Mouse (Mus musculus): ENCODE data around the gene Skap1.
A peak's percentile ranks its signal among the peaks of the same experiment; 100 is the strongest.

Skap1 gene

DNA sequence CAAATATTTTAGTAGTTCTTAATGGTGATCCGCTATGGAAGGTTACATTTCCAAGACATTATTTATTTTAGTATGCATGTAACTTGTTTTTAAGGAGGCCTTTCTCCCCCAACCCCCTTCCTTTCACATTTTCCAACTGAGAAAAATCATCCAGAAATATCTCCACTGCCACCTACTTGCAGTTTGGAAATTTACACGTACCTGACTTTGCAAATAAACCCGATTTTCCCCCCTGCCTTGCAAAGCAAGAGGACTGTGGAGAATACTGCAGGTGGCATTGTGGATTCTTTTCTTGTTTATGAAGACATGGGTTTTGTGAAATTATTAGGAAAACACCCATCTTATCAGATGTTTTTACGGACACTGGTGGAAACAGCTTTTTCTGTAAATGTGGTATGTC lies 160.0 kb downstream of the Skap1 start:
- DNase-seq (ENCODE audit: low spot score): no peak

DNA sequence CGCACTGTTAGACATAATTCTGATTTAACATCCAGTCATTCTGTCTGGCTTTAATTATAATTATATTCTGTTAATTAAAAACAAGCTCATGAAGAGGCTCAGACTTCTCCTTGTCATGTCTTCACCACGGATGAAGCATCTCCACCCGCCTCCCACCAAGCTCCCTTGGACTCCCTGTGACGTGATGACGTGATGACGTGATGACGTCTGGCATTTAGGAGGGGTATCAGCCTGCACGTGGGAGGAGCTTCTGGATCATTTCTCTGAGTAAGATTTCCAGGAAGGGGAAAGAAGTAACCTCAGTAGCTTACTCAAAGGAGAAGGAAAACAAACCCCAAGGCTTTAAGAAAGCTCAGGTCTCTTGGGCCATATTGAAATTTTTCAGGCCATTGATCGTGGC lies 165.4 kb downstream of the Skap1 start:
- DNase-seq (ENCODE audit: low spot score): no peak

DNA sequence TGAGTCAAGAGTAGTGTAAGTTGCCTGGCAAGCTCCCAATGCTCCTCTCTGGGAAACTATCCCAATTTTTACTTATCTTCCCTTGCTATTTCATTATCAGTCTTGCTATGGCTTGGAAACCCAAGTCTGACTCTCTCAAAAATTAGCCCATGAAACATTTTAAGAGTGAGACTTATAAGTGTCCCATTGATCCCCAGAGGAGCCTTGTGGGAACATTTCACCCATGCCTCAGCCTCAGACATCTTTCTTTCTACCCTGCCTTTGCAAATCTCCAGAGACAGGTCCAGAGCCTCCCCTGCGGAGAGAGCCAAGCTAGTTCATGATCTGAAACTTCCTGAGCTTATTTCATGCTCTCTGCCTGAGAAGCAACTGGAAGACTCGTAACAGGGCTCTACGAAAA lies 167.1 kb downstream of the Skap1 start:
- DNase-seq (ENCODE audit: low spot score): no peak

DNA sequence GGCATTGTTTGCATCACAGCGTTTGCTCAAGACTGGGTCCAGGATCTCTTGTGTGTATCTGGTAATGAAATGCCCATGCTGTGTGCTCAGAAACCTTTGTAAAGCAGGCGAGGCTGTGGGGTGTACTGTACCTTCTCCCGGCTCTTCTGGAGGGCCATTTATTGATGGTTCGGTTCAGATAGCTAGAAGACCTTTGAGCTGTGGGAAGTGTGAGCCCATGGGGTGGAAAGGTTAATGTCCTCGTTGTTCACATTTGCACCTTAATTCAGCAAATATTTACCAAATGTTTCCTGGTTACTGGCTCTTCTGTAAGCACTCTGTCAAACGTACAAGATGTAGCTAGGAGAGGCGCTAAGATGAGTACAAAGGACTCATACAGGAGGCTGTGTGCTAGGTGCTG lies 173.5 kb downstream of the Skap1 start:
- no peak for DNase-seq (ENCODE audit: low spot score)

DNA sequence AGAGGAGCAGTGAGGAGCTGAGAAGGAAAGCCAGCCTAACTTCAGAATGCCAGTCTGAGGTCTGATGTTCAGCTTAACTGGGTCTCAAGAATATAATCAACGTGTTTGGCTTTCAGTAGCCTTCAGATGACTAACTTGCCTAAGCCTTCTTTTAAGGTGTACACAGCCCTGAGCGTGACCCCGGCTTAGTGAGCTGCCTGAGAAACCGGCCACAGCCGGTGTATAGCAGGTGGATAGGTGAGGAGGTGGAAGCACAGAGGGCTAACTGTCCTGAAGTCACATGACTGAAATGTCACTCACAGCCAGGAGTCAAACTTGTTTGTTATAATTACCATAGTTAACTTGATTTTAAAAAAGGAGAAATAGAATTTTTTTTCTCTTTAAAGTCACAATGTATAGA lies 175.4 kb downstream of the Skap1 start:
- DNase-seq (ENCODE audit: low spot score): no peak

GRCm38 (mm10) chr11:96642173-96643140 lies 178.1 kb downstream of the Skap1 start:
- no peak for DNase-seq (ENCODE audit: low spot score)

GRCm38 (mm10) chr11:96644969-96645368 lies 180.6 kb downstream of the Skap1 start:
- DNase-seq (ENCODE audit: low spot score): no peak

- DNase-seq (ENCODE audit: low spot score): no peak
Measured at GRCm38 (mm10) chr11:96645538-96646037, 181.2 kb downstream of the Skap1 start.

- no peak for DNase-seq (ENCODE audit: low spot score)
Measured at GRCm38 (mm10) chr11:96651848-96652247, 187.5 kb downstream of the Skap1 start.

DNA sequence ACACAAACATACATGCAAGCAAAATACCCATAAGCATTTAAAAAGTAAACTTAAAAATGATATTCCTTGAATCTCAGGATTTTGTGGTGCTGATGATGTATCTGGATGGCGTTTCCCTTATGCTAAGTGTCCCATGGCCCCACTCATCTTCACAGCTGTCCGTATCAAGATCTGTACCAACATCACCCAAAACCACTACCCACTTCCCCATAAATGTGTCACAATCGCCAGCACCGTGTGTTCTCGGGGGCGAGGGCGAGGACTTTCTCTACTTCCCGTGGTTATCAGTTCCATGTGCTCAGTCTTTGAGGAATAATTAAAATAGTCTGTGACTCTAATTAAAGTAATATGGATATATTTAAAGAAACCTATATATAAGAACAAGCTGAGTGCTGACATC lies 189.5 kb downstream of the Skap1 start:
- no peak for DNase-seq (ENCODE audit: low spot score)

DNA sequence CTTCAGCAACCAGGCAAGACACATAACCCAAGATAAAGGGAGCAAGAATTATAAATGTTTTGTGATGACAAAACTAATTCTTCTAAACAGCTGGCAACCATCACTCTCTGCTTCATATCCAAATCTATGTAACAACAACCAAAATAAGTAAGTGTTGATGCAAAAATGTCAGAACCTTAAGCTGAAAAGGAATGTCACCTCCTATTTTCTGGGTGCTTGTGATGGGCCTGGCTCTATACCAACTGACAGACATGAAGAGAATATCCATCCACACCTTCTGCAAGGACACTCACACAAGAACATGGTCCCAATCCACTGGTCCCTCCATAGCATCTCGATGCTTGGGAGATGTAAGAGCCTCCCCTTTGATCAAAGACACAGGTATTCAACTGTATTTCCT lies 194.0 kb downstream of the Skap1 start:
- DNase-seq (ENCODE audit: low spot score): no peak

GRCm38 (mm10) chr11:96666924-96667323 lies 202.5 kb downstream of the Skap1 start:
- DNase-seq (ENCODE audit: low spot score): peak; percentile 18

GRCm38 (mm10) chr11:96668367-96668766 lies 204.0 kb downstream of the Skap1 start:
- no peak for DNase-seq (ENCODE audit: low spot score)

GRCm38 (mm10) chr11:96673792-96674191 lies 209.4 kb downstream of the Skap1 start:
- DNase-seq (ENCODE audit: low spot score): peak; percentile 6

DNA sequence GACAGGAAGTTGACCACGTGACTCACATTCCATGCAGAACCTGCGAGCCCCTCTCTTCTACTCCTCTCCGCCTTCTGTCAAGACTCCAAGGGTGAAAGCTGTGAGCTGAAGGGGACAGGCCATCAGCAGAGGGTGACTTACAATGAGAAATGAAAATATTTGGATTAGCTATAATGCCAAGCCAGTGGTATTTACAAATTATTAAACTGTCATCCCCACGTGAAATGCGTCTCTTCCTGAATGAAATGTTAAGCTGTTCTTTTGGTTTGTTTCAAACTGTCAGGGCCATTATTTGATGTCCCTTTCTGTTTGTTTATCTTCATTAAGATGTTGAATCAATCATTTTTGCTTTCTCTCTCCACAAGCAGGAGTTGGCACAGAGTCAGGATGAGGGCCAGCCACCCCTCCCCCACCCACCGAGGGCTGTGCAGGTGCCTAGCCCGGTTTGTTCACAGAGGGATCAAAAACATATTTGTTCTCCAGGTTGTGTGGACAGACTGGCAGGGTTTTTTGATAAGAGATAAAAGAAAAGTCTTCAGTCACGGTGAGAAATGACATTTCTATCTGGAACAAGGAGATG lies 210.5 kb downstream of the Skap1 start:
- no peak for DNase-seq (ENCODE audit: low spot score)

- no peak for DNase-seq (ENCODE audit: low spot score)
Measured at GRCm38 (mm10) chr11:96678026-96678425, 213.6 kb downstream of the Skap1 start.

- no peak for DNase-seq (ENCODE audit: low spot score)
Measured at GRCm38 (mm10) chr11:96679026-96679425, 214.6 kb downstream of the Skap1 start.

DNA sequence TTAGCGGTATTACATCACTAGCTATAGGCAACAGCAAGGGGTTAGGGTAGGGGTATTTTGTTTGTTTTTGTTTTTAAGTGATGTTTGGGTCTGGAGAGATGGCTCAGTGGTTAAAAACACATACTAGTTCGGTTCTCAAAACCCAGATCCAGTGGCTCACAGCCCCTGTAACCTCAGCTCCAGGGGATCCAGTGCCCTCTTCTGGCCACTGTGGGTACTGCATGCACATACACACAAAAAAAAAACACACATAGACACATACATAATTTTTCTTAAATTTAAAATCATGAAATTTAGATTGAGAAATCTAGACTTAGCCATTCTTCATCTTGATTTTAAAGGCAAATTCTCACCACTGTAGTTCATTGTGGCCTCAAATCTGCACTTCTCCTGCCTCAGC lies 221.0 kb downstream of the Skap1 start:
- no peak for DNase-seq (ENCODE audit: low spot score)

- no peak for DNase-seq (ENCODE audit: low spot score)
Measured at GRCm38 (mm10) chr11:96686713-96687280, 222.4 kb downstream of the Skap1 start.

DNA sequence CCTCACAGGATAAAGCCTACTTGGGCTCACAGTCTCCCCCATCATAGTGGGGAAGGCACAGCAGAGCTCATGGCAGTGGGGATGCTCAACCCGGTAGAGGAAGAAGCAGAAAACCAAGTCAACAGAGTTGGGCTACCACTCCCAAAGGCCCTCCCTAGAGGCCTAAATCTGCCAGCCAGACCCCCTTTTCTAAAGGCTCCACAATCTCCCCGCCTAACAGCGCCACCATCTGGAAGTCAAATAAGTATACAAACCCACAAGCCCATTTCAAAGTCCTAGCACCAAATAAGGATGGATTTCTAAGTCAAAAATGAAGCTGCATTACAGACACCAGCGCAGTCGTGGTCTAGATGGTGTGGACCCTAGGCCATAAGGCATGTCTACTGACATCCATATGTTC lies 227.9 kb downstream of the Skap1 start:
- no peak for DNase-seq (ENCODE audit: low spot score)

DNA sequence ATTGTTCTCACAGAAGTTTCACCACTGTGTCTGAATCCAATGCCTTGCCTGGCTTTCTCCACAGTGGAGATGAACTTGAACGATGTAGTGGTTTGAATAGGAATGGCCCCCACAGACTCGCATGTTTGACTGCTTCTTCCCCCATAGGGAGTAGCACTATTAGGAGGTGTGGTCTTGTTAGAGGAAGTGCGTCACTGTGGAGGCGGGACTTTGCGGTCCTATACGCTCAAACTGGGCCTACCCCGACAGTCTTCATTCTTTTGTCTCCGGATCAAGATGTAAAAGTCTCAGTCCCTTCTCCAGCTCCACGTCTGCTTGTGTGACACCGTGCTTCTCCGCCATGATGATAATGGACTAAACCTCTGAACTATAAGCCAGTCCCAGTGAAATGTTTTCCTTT lies 229.0 kb downstream of the Skap1 start:
- no peak for DNase-seq (ENCODE audit: low spot score)

DNA sequence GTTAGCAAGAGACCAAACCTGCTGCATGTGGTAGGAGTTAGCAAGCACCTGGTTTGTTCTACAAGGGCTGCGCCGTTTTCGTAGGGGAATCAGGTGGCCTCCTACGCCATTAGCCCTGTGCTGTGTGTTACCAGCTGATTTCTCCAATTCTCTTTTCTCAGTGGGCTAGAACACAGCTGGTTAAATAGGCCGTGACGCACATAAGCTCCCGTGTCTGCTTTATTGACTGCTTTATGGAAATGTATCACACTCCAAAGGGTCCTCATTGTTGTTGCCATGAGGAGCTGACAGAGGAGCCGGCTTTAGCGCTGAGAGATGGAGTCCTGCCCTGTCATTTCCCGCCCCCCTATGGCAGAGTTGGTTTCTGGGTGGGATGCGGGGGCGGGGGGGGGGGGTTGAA lies 230.4 kb downstream of the Skap1 start:
- DNase-seq (ENCODE audit: low spot score): no peak

- no peak for DNase-seq (ENCODE audit: low spot score)
Measured at GRCm38 (mm10) chr11:96696168-96696727, 231.9 kb downstream of the Skap1 start.
